Mouse (Mus musculus) forebrain, embryonic 11.5 days (tissue): ENCODE results near the gene Serpina3m. TPM values are rescaled to one million over a fixed set of nuclear protein-coding genes. Genes with fewer than 3 reads are reported as not detected.

Source experiments
- ATAC-seq: fragments of 200-750 bp; cut with Nextera tagmentation; replicated peaks from 2 replicates; pipeline ENCODE4 v1.8.0; 2017; ENCODE audit warnings: moderate TSS enrichment; ENCODE audit not compliant: low FRiP score
- DNase-seq: peaks from one replicate; pipeline ENCODE4 v3.0.0-alpha.2; 2017; ENCODE audit warnings: low spot score
- H3K27ac ChIP-seq: fragments of 300-500 bp; sonication (generic); 2 replicates; pipeline ENCODE4 v1.5.1; 2014; ENCODE audit warnings: low read depth, low read length
- H3K27me3 ChIP-seq: fragments of 300-500 bp; sonication (generic); 2 replicates; pipeline ENCODE4 v1.6.1; 2014; ENCODE audit warnings: mild to moderate bottlenecking, low read length, mixed read lengths; ENCODE audit not compliant: control insufficient read depth, insufficient read depth
- H3K36me3 ChIP-seq: fragments of 300-500 bp; sonication (generic); 2 replicates; pipeline ENCODE4 v1.6.1; 2014; ENCODE audit warnings: mild to moderate bottlenecking, low read length, moderate library complexity, mixed read lengths; ENCODE audit not compliant: control insufficient read depth, insufficient read depth
- H3K4me1 ChIP-seq: fragments of 300-500 bp; sonication (generic); replicated peaks from 2 replicates; pipeline ENCODE4 v1.6.1; 2014; ENCODE audit warnings: low read length, mixed read lengths; ENCODE audit not compliant: control insufficient read depth, insufficient read depth
- H3K4me2 ChIP-seq: fragments of 300-500 bp; sonication (generic); 2 replicates; pipeline ENCODE4 v1.6.1; 2014; ENCODE audit warnings: low read depth, mild to moderate bottlenecking, low read length, moderate library complexity, mixed read lengths; ENCODE audit not compliant: severe bottlenecking
- H3K4me3 ChIP-seq: fragments of 300-500 bp; sonication (generic); 2 replicates; pipeline ENCODE4 v1.5.1; 2014; ENCODE audit warnings: low read depth, low read length
- H3K9ac ChIP-seq: fragments of 300-500 bp; sonication (generic); 2 replicates; pipeline ENCODE4 v1.6.1; 2014; ENCODE audit warnings: low read length
- H3K9me3 ChIP-seq: fragments of 300-500 bp; sonication (generic); 2 replicates; pipeline ENCODE4 v1.6.1; 2016; ENCODE audit warnings: low read length, mixed read lengths; ENCODE audit not compliant: control insufficient read depth
- WGBS: fragments of 180-500 bp; shearing (Covaris S2); extraction: QIAGEN DNeasy Blood & Tissue Kit; methylation state at CpG from one replicate; pipeline ENCODE4 v1.1.7; 2014; 5-methylcytosine and 5-hydroxymethylcytosine counted together
- polyA plus RNA-seq: library from polyadenylated mRNA; unstranded; fragments of >200 nt; fragmentation: Nextera tagmentation; extraction: Ambion mirVana; gene quantifications from 2 replicates; pipeline ENCODE4 v1.2.1, GENCODE M21; 2014

Serpina3m gene
- polyA plus RNA-seq, 1 experiment from 2014 or later: not detected

GRCm38 (mm10) chr12:104426915-104427314 is 88.6 kb downstream of the Serpina3m start:
- Histone ChIP-seq H3K27ac (no peak overlapping the region), H3K4me2 (no peak overlapping the region), H3K36me3 (no peaks in the 10 kb centered on the region), H3K4me3 (no peak overlapping the region), H3K9ac (no peak overlapping the region), H3K9me3 (no peaks in the 10 kb centered on the region), H3K4me1 (no peaks in the 10 kb centered on the region; the same call in 1 of the 2 replicates), H3K27me3 (no peaks in the 10 kb centered on the region)
- WGBS: 4% methylated on average over 7 of the region's 7 CpGs
- peak; percentile 64 for ATAC-seq
- peak; percentile 76 for DNase-seq

GRCm38 (mm10) chr12:104431359-104431758 is 93.1 kb downstream of the Serpina3m start:
- Histone ChIP-seq H3K9ac (no peak overlapping the region), H3K4me1 (no peaks in the 10 kb centered on the region), H3K4me2 (no peak overlapping the region), H3K9me3 (no peaks in the 10 kb centered on the region), H3K27ac (no peak overlapping the region), H3K27me3 (no peaks in the 10 kb centered on the region), H3K4me3 (no peak overlapping the region), H3K36me3 (no peaks in the 10 kb centered on the region)
- no peak for ATAC-seq
- 65% methylated on average over 10 of the region's 10 CpGs for WGBS
- no peak for DNase-seq

- Histone ChIP-seq H3K9ac (no peak overlapping the region), H3K9me3 (no peaks in the 10 kb centered on the region), H3K4me2 (no peak overlapping the region), H3K4me3 (no peak overlapping the region), H3K27ac (no peak overlapping the region), H3K36me3 (no peaks in the 10 kb centered on the region), H3K27me3 (no peaks in the 10 kb centered on the region), H3K4me1 (no peaks in the 10 kb centered on the region)
- DNase-seq (no peak), ATAC-seq (peak; percentile 55; the same call in 1 of the 2 replicates)
- 20% methylated on average over 7 of the region's 7 CpGs for WGBS
These were observed 94.9 kb downstream of the Serpina3m start for GRCm38 (mm10) chr12:104433214-104433613.

GRCm38 (mm10) chr12:104433951-104434735 is 95.9 kb downstream of the Serpina3m start:
- Histone ChIP-seq H3K9ac (no peak overlapping the region), H3K4me3 (no peak overlapping the region), H3K9me3 (no peaks in the 10 kb centered on the region), H3K4me2 (no peak overlapping the region), H3K27ac (no peak overlapping the region), H3K27me3 (no peaks in the 10 kb centered on the region), H3K36me3 (no peaks in the 10 kb centered on the region), H3K4me1 (no peaks in the 10 kb centered on the region)
- 82% methylated on average over 20 of the region's 20 CpGs for WGBS
- ATAC-seq: no peak
- DNase-seq: no peak

- H3K36me3 ChIP-seq: no peaks in the 10 kb centered on the region
- H3K4me2 ChIP-seq: no peak overlapping the region
- peak overlapping the region; percentile 48 for H3K9ac ChIP-seq
- H3K27ac ChIP-seq: no peak overlapping the region
- peak; percentile 69 for ATAC-seq
- no peak overlapping the region for H3K4me3 ChIP-seq
- H3K4me1 ChIP-seq: 0 out of 2 replicates have a peak, but pooled peaks cover 2% of the 10 kb centered on the region
- DNase-seq: peak; percentile 94
- WGBS: 11% methylated on average over 22 of the region's 22 CpGs
- H3K27me3 ChIP-seq: no peaks in the 10 kb centered on the region
- H3K9me3 ChIP-seq: no peaks in the 10 kb centered on the region
These were observed 101.9 kb downstream of the Serpina3m start for GRCm38 (mm10) chr12:104440087-104440760.

- 0 out of 2 replicates have a peak, but pooled peaks cover 2% of the 10 kb centered on the region for H3K4me1 ChIP-seq
- DNase-seq (no peak), ATAC-seq (no peak)
- no peaks in the 10 kb centered on the region for H3K36me3 ChIP-seq
- 89% methylated on average over 11 of the region's 11 CpGs for WGBS
- no peak overlapping the region for H3K4me3 ChIP-seq
- no peak overlapping the region for H3K9ac ChIP-seq
- no peaks in the 10 kb centered on the region for H3K27me3 ChIP-seq
- no peak overlapping the region for H3K4me2 ChIP-seq
- H3K27ac ChIP-seq: no peak overlapping the region
- H3K9me3 ChIP-seq: no peaks in the 10 kb centered on the region
These were observed 105.4 kb downstream of the Serpina3m start for GRCm38 (mm10) chr12:104443716-104444115.

Other genes starting within 250 kb of the Serpina3m start
- gene Serpina5, start 237.4 kb upstream of the Serpina3m start, polyA plus RNA-seq: not detected in 2 replicates
- gene Serpina3a, start 225.8 kb upstream of the Serpina3m start, polyA plus RNA-seq: not detected in 2 replicates
- not detected in 2 replicates for gene Serpina3b, start 210.5 kb upstream of the Serpina3m start, polyA plus RNA-seq
- not detected in 2 replicates for gene Serpina3c, start 184.6 kb upstream of the Serpina3m start, polyA plus RNA-seq
- 0.27 and 0.37 TPM in 2 replicates for gene Serpina3f, start 123.9 kb upstream of the Serpina3m start, polyA plus RNA-seq
- gene Serpina3g, start 102.2 kb upstream of the Serpina3m start, polyA plus RNA-seq: 0.28 TPM in 1 of 2 replicates, not detected in the other
- gene Serpina3i, start 75.4 kb upstream of the Serpina3m start, polyA plus RNA-seq: 0.09 TPM in 1 of 2 replicates, not detected in the other
- not detected in 2 replicates for gene Serpina3j, start 23.9 kb upstream of the Serpina3m start, polyA plus RNA-seq
- gene Serpina3k, start within 50 bp of the Serpina3m start, polyA plus RNA-seq: not detected in 2 replicates
- not detected in 2 replicates for gene Serpina3n, start 68.2 kb downstream of the Serpina3m start, polyA plus RNA-seq
- gene Gsc, start 134.8 kb downstream of the Serpina3m start, polyA plus RNA-seq: 0.71 and 1.2 TPM in 2 replicates